Mouse (Mus musculus): ENCODE measurements around the gene Tmsb15l. TPM values are rescaled to one million over a fixed set of nuclear protein-coding genes. Genes with fewer than 3 reads are reported as not detected.
"Not testable (repeated sequence)": the region's sequence is repeated elsewhere in the genome, so short reads cannot be mapped to it uniquely, and the experiment has no call there.

The Tmsb15l gene
- polyA plus RNA-seq, 1 experiment: 0.07 TPM

DNA sequence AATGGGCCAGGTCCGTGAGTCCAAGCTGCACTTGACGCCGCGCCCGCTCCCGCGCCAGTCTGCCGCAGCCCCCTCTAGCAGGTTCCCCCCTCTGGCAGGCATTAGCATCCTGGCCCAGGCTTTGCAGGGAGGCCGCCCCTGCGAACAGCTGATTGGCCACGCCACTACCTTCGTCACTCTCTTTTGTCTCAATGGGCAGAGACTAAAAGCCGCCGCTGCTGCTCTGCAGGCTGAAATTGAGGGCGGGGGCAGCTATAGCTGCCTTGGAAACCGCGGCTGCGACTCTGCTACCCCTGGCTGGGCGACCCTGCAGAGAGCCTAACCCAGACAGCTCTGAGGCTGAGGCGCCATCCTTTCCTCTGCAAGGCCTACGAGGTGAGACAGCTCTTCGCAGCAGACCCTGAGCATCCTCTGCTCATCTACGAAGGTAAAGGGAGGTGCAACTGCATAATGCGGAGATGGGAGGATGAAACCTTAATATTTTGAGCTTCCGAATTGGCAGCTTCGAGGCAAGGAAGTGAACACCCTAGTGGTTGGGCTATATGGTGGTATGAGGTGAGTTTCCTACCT, 16.4 kb upstream of the Tmsb15l start, which contains the start of gene Zcchc18:
Gene Zcchc18 (plus strand): TSS at position 178 of the 570 bp plus-strand sequence.
- Histone ChIP-seq H3K79me3 (ENCODE audit: low read depth) (no peaks in the 10 kb centered on the region), H3K27me3 (ENCODE audit: control insufficient read depth, insufficient read depth, insufficient read length) (no peaks in the 10 kb centered on the region), H3K79me2 (ENCODE audit: control insufficient read depth, insufficient read depth) (no peaks in the 10 kb centered on the region), H3K4me3 (ENCODE audit: insufficient read depth, poor library complexity, severe bottlenecking) (no peak within 1 kb of the TSS), H3ac (ENCODE audit: control insufficient read depth, insufficient read length, low read depth) (no peak within 1 kb of the TSS), H3K36me3 (ENCODE audit: control insufficient read depth, insufficient read depth) (no peaks in the 10 kb centered on the region)
- TF ChIP-seq FOSL1 (IDR thresholded peaks at IDR 0.05; ENCODE audit: insufficient read depth, low read length, poor library complexity, severe bottlenecking): no peak
- TF ChIP-seq MAX (IDR thresholded peaks at IDR 0.05): no peak
- TF ChIP-seq CTCF (IDR thresholded peaks at IDR 0.05; ENCODE audit: control insufficient read depth, insufficient read depth, insufficient read length): no peak
- no peak for TF ChIP-seq MYOD1 (IDR thresholded peaks at IDR 0.05; ENCODE audit: control insufficient read depth, insufficient read length, low read depth)
- no peak for TF ChIP-seq CEBPB (IDR thresholded peaks at IDR 0.05; ENCODE audit: low read depth)
- TF ChIP-seq USF1 (IDR thresholded peaks at IDR 0.05; ENCODE audit: low read depth): no peak
- TF ChIP-seq MYOG (IDR thresholded peaks at IDR 0.05; ENCODE audit: control insufficient read depth, extremely low read depth, insufficient read length): no peak

DNA sequence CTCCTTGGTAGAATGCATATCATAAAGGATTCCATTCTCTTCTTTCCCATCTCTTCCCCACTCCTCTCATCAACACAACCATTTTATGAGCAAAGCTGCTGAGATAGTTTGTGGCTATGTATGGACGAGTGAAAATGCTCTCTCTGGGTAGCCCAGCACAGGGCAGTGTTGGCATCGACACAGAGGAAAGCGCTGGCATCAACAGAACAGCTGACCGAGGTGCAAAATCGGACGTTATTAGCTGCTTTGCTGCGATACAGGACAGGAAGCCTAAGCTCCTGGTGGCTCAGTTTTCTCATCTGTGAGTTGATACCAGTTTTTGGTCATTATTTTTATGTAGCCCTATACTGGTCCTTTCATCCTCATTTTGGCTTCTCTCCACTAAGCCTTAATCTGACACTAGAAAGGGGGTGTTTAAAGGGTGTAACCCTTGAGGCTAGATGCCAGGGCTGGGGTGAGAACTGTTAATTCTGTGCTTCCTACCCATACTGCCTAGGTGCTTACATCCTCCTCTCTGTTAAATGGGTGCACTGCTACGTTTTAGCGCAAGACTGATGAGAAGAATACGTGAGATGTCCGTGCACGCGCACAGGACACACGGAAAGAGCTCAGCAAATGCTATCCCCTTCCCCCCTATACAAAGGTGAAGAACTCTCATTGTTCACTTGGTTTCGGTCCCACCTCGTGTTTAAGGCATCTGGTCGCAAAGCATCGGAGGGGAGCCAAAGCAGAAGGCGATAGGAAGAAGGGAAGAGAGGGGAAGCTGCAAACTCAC, 15.7 kb upstream of the Tmsb15l start:
- Histone ChIP-seq H3K36me3 (ENCODE audit: control insufficient read depth, insufficient read depth) (no peaks in the 10 kb centered on the region), H3K4me3 (ENCODE audit: insufficient read depth, poor library complexity, severe bottlenecking) (no peak overlapping the region), H3K79me2 (ENCODE audit: control insufficient read depth, insufficient read depth) (no peaks in the 10 kb centered on the region), H3K27me3 (ENCODE audit: control insufficient read depth, insufficient read depth, insufficient read length) (no peaks in the 10 kb centered on the region), H3K79me3 (ENCODE audit: low read depth) (no peaks in the 10 kb centered on the region), H3ac (ENCODE audit: control insufficient read depth, insufficient read length, low read depth) (no peak overlapping the region)
- TF ChIP-seq MYOD1 (IDR thresholded peaks at IDR 0.05; ENCODE audit: control insufficient read depth, insufficient read length, low read depth) (no peak), FOSL1 (IDR thresholded peaks at IDR 0.05; ENCODE audit: insufficient read depth, low read length, poor library complexity, severe bottlenecking) (no peak), USF1 (IDR thresholded peaks at IDR 0.05; ENCODE audit: low read depth) (no peak), CTCF (IDR thresholded peaks at IDR 0.05; ENCODE audit: control insufficient read depth, insufficient read depth, insufficient read length) (no peak), MYOG (IDR thresholded peaks at IDR 0.05; ENCODE audit: control insufficient read depth, extremely low read depth, insufficient read length) (no peak), MAX (IDR thresholded peaks at IDR 0.05) (no peak), CEBPB (IDR thresholded peaks at IDR 0.05; ENCODE audit: low read depth) (no peak)

DNA sequence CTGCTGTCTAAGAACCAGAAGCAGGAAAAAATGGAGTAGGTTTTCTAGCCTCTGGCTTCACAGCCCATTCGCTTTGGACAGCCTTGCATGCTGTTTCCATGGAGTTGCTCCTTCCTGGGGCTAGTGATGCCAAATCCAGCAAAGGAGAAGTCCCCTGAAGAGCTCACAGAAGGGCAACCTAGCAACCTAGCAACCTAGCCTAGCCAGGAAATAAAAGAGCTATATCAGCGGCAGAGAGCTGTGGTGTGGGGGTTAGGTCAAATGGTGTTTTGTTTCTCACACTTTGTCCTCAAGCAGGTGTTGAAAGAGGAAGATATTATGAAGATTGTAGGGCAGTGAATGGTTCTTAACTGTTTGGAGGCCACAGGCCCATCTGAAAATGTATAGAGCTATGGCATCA, 14.6 kb upstream of the Tmsb15l start:
- no peaks in the 10 kb centered on the region for H3K79me2 ChIP-seq (ENCODE audit: control insufficient read depth, insufficient read depth)
- H3K36me3 ChIP-seq (ENCODE audit: control insufficient read depth, insufficient read depth): no peaks in the 10 kb centered on the region
- no peak overlapping the region for H3ac ChIP-seq (ENCODE audit: control insufficient read depth, insufficient read length, low read depth)
- H3K4me3 ChIP-seq (ENCODE audit: insufficient read depth, poor library complexity, severe bottlenecking): no peak overlapping the region
- no peak for TF ChIP-seq MYOG (IDR thresholded peaks at IDR 0.05; ENCODE audit: control insufficient read depth, extremely low read depth, insufficient read length)
- H3K79me3 ChIP-seq (ENCODE audit: low read depth): no peaks in the 10 kb centered on the region
- no peaks in the 10 kb centered on the region for H3K27me3 ChIP-seq (ENCODE audit: control insufficient read depth, insufficient read depth, insufficient read length)

DNA sequence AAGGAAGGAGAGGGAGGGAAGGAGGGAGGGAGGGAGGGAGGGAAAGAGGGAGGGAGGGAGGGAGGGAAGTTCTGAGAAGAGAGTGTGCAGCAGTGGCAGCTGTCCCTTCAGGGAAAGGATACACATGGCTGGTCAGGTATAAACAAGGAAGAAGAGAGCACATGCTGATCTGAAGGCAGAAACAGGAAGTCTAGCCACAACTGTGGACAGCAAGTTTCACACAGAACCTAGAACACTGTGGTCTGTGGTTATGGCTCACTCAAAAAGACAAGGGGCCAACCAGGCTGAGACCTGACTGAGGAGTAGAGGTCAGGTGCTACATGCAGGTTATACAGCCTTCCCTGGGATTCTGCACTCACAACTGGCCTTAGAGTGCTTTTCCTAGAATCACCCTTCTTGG, 9.4 kb upstream of the Tmsb15l start:
- Histone ChIP-seq H3ac (ENCODE audit: control insufficient read depth, insufficient read length, low read depth) (no peak overlapping the region), H3K4me3 (ENCODE audit: insufficient read depth, poor library complexity, severe bottlenecking) (no peak overlapping the region), H3K79me3 (ENCODE audit: low read depth) (no peaks in the 10 kb centered on the region), H3K79me2 (ENCODE audit: control insufficient read depth, insufficient read depth) (no peaks in the 10 kb centered on the region), H3K27me3 (ENCODE audit: control insufficient read depth, insufficient read depth, insufficient read length) (no peaks in the 10 kb centered on the region), H3K36me3 (ENCODE audit: control insufficient read depth, insufficient read depth) (no peaks in the 10 kb centered on the region)
- TF ChIP-seq MAX (IDR thresholded peaks at IDR 0.05) (no peak), CEBPB (IDR thresholded peaks at IDR 0.05; ENCODE audit: low read depth) (no peak), CTCF (IDR thresholded peaks at IDR 0.05; ENCODE audit: control insufficient read depth, insufficient read depth, insufficient read length) (no peak), MYOD1 (IDR thresholded peaks at IDR 0.05; ENCODE audit: control insufficient read depth, insufficient read length, low read depth) (no peak), MYOG (IDR thresholded peaks at IDR 0.05; ENCODE audit: control insufficient read depth, extremely low read depth, insufficient read length) (no peak)

DNA sequence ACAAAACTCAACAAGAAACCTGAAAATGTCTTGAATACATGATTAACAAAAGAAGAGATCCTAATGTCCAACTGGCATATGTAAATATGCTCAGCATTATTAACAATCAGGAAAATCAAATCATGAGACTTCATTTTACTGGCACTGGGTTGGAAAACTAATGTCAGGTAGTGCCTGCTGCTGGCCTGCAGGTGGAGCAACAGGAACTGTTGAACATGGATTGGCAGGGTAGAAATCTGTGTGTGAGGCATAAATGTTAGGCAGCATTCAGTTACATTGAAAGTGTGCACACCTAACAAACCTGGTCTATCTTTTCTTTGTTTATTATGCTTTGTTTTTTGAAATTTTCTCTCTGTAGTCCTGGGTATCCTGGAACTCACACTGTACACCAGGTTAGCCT, 1.9 kb upstream of the Tmsb15l start:
- no peaks in the 10 kb centered on the region for H3K79me2 ChIP-seq (ENCODE audit: control insufficient read depth, insufficient read depth)
- TF ChIP-seq FOSL1 (IDR thresholded peaks at IDR 0.05; ENCODE audit: insufficient read depth, low read length, poor library complexity, severe bottlenecking) (no peak), CTCF (IDR thresholded peaks at IDR 0.05; ENCODE audit: control insufficient read depth, insufficient read depth, insufficient read length) (no peak), MYOG (IDR thresholded peaks at IDR 0.05; ENCODE audit: control insufficient read depth, extremely low read depth, insufficient read length) (no peak), MYOD1 (IDR thresholded peaks at IDR 0.05; ENCODE audit: control insufficient read depth, insufficient read length, low read depth) (no peak), CEBPB (IDR thresholded peaks at IDR 0.05; ENCODE audit: low read depth) (no peak), MAX (IDR thresholded peaks at IDR 0.05) (no peak), USF1 (IDR thresholded peaks at IDR 0.05; ENCODE audit: low read depth) (no peak)
- no peaks in the 10 kb centered on the region for H3K27me3 ChIP-seq (ENCODE audit: control insufficient read depth, insufficient read depth, insufficient read length)
- H3K79me3 ChIP-seq (ENCODE audit: low read depth): no peaks in the 10 kb centered on the region
- H3ac ChIP-seq (ENCODE audit: control insufficient read depth, insufficient read length, low read depth): no peak overlapping the region
- no peaks in the 10 kb centered on the region for H3K36me3 ChIP-seq (ENCODE audit: control insufficient read depth, insufficient read depth)
- H3K4me3 ChIP-seq (ENCODE audit: insufficient read depth, poor library complexity, severe bottlenecking): no peak overlapping the region

DNA sequence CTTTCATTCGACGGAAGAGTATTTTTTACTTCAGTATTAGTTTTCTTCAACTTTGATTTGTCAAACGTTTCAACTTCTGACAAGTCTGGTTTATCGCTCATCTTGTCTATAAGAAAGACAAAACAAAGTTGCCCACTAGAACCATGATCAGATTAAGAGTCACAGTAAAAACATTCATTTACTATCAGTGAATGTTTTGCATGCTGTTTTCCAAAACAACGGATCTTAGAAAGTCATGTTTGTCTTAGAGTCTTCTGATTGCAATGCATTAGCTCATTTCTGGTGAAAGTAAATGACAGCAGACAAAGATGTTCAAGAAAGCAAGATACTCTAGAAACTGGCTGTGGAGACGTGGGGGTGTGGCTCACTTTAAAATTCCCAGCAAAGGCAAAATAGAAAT, 1.3 kb downstream of the Tmsb15l start, which contains the start of gene Tmsb15b2:
Gene Tmsb15b2 (minus strand): TSS at position 101 of the 400 bp plus-strand sequence.
- H3K79me2 ChIP-seq (ENCODE audit: control insufficient read depth, insufficient read depth); H3K27me3 ChIP-seq (ENCODE audit: control insufficient read depth, insufficient read depth, insufficient read length); H3ac ChIP-seq (ENCODE audit: control insufficient read depth, insufficient read length, low read depth); H3K4me3 ChIP-seq (ENCODE audit: insufficient read depth, poor library complexity, severe bottlenecking); H3K36me3 ChIP-seq (ENCODE audit: control insufficient read depth, insufficient read depth); H3K79me3 ChIP-seq (ENCODE audit: low read depth): not testable (repeated sequence)

Measured in C2C12 (cell line).